ENCODE assay signal across 8 mouse cellular contexts in genomic region chr10:81182336-81183333, GRCm38 (mm10). TPM values are rescaled to one million over a fixed set of nuclear protein-coding genes. Genes with fewer than 3 reads are reported as not detected.
DNase-seq lines count a peak whose midpoint lies in the region; ATAC-seq lines count a peak whose summit lies in the region.

Dapk3 (plus strand) TSS chr10:81183005.

- 6% methylated on average over 53 of the region's 53 CpGs for WGBS in heart, embryonic 14.5 days
- WGBS in liver, embryonic 13.5 days (ENCODE audit: insufficient replicate concordance), result 4% methylated on average over 53 of the region's 53 CpGs
- WGBS in stomach, embryonic 16.5 days, result 4% methylated on average over 53 of the region's 53 CpGs

- H3K9me3 ChIP-seq in heart, embryonic 14.5 days (ENCODE audit: control insufficient read depth, low read length), result no peaks in the 10 kb centered on the region
- H3K9me3 ChIP-seq in liver, embryonic 13.5 days (replicated peaks), result no peaks in the 10 kb centered on the region
- no peaks in the 10 kb centered on the region for H3K9me3 ChIP-seq in stomach, embryonic 16.5 days (replicated peaks; ENCODE audit: control insufficient read depth, low read length)

- peak within 1 kb of the TSS; percentile 78 for H3K4me2 ChIP-seq in heart, embryonic 14.5 days (ENCODE audit: low read length)
- H3K4me2 ChIP-seq in liver, embryonic 13.5 days, result peak within 1 kb of the TSS; percentile 81
- peak within 1 kb of the TSS; percentile 85 for H3K4me2 ChIP-seq in stomach, embryonic 16.5 days (ENCODE audit: low read depth, low read length)

- peak within 1 kb of the TSS; percentile 92 to 93 for H3K27ac ChIP-seq in heart, embryonic 14.5 days (replicated peaks in 1 of 2; ENCODE audit: control insufficient read depth in 1 of 2, insufficient read depth in 1 of 2, low read depth in 2 of 2, low read length in 2 of 2)
- peak within 1 kb of the TSS; percentile 79 for H3K27ac ChIP-seq in liver, embryonic 13.5 days
- H3K27ac ChIP-seq in stomach, embryonic 16.5 days (ENCODE audit: low read length), result peak within 1 kb of the TSS; percentile 93

- H3K27me3 ChIP-seq in heart, embryonic 14.5 days (ENCODE audit: control insufficient read depth, insufficient read depth, low read length), result no peaks in the 10 kb centered on the region
- no peaks in the 10 kb centered on the region for H3K27me3 ChIP-seq in liver, embryonic 13.5 days
- H3K27me3 ChIP-seq in stomach, embryonic 16.5 days (ENCODE audit: control insufficient read depth, insufficient read depth, low read length), result no peaks in the 10 kb centered on the region

- H3K9ac ChIP-seq in heart, embryonic 14.5 days (ENCODE audit: low read length), result peak within 1 kb of the TSS; percentile 86
- H3K9ac ChIP-seq in liver, embryonic 13.5 days, result peak within 1 kb of the TSS; percentile 75
- H3K9ac ChIP-seq in stomach, embryonic 16.5 days (ENCODE audit: low read length), result peak within 1 kb of the TSS; percentile 84

- H3K4me1 ChIP-seq in heart, embryonic 14.5 days (ENCODE audit: control insufficient read depth in 2 of 2, insufficient read depth in 2 of 2, low read length in 2 of 2), result peaks cover 18 to 48% of the 10 kb centered on the region in 2 experiments
- peaks cover 66% of the 10 kb centered on the region for H3K4me1 ChIP-seq in liver, embryonic 13.5 days (replicated peaks)
- H3K4me1 ChIP-seq in stomach, embryonic 16.5 days (ENCODE audit: control insufficient read depth, insufficient read depth, low read length), result peaks cover 38% of the 10 kb centered on the region

- DNase-seq in c-Kit-negative CD71-positive TER-119-positive erythroid progenitor cells, embryonic 14.5 days (ENCODE audit: low read depth, low spot score), result peak; percentile 97
- DNase-seq in fibroblast of lung, adult 2 months (ENCODE audit: low read depth), result peak; percentile 100
- DNase-seq in kidney, postnatal 14 days, result peak; percentile 98
- peak; percentile 97 for DNase-seq in liver, embryonic 13.5 days
- peak; percentile 98 for DNase-seq in neural tube, embryonic 10.5 days (ENCODE audit: extremely low spot score, low spot score)

- ATAC-seq in CD4-positive, CD25-positive, alpha-beta regulatory T cell, adult 4 months, result peak; percentile 94
- peak; percentile 85 for ATAC-seq in heart, embryonic 14.5 days (ENCODE audit: insufficient number of reproducible peaks, insufficient read depth, low FRiP score, low read depth)
- peak; percentile 89 for ATAC-seq in liver, embryonic 13.5 days (ENCODE audit: low read depth)
- ATAC-seq in stomach, embryonic 16.5 days (ENCODE audit: insufficient read depth, low FRiP score), result peak; percentile 94

- peak within 1 kb of the TSS; percentile 71 to 88 for H3K4me3 ChIP-seq in heart, embryonic 14.5 days (ENCODE audit: control insufficient read depth in 1 of 2, insufficient read depth in 1 of 2, low read depth in 1 of 2, low read length in 2 of 2)
- H3K4me3 ChIP-seq in liver, embryonic 13.5 days (replicated peaks), result peak within 1 kb of the TSS; percentile 71
- peak within 1 kb of the TSS; percentile 82 for H3K4me3 ChIP-seq in stomach, embryonic 16.5 days (replicated peaks; ENCODE audit: low read length)

- peaks cover 83% of the 10 kb centered on the region for H3K36me3 ChIP-seq in heart, embryonic 14.5 days (ENCODE audit: control insufficient read depth, insufficient read depth, low read length)
- peaks cover 82% of the 10 kb centered on the region for H3K36me3 ChIP-seq in liver, embryonic 13.5 days
- H3K36me3 ChIP-seq in stomach, embryonic 16.5 days (ENCODE audit: control insufficient read depth, insufficient read depth, low read length), result peaks cover 41% of the 10 kb centered on the region

RNA-seq across cellular contexts. Expression of gene Dapk3, which starts in this region (rescaled TPM):
- polyA plus RNA-seq in CD4-positive, CD25-positive, alpha-beta regulatory T cell, adult 4 months (2017; shearing (Covaris generic)), result 1 to 10 TPM; 1.3 to 2.6 TPM
- 41.5 and 51.0 TPM in 2 replicates for polyA plus RNA-seq in heart, embryonic 14.5 days (2014; fragmentation: Nextera tagmentation; extraction: Ambion mirVana)
- 19.3 and 20.9 TPM in 2 replicates for polyA plus RNA-seq in liver, embryonic 13.5 days (2015; fragmentation: Nextera tagmentation; extraction: Ambion mirVana)
- polyA plus RNA-seq in stomach, embryonic 16.5 days (2015; fragmentation: Nextera tagmentation; extraction: Ambion mirVana), result 30.5 and 32.4 TPM in 2 replicates

Comparison
In these comparisons a context has a peak if more than half of its experiments do, and no peak if none do; other contexts are left out.
1. Peak in every context shown above with its lines: DNase-seq, ATAC-seq, H3K4me3 ChIP-seq and H3K27ac ChIP-seq.